Mouse (Mus musculus) WW6 (cell line): ENCODE results near the gene Vsx1.

Experiments used
- DNase-seq: peaks from one replicate; pipeline ENCODE4 v3.0.0-alpha.2; 2013; ENCODE audit warnings: low read depth, low spot score

Vsx1 gene

GRCm38 (mm10) chr2:150689223-150689800, at the start of gene Vsx1:
Gene Vsx1 (minus strand): TSS chr2:150689360.
- DNase-seq: no peak

- DNase-seq: no peak
Observed at GRCm38 (mm10) chr2:150737881-150738280, 48.7 kb upstream of the Vsx1 start.

DNA sequence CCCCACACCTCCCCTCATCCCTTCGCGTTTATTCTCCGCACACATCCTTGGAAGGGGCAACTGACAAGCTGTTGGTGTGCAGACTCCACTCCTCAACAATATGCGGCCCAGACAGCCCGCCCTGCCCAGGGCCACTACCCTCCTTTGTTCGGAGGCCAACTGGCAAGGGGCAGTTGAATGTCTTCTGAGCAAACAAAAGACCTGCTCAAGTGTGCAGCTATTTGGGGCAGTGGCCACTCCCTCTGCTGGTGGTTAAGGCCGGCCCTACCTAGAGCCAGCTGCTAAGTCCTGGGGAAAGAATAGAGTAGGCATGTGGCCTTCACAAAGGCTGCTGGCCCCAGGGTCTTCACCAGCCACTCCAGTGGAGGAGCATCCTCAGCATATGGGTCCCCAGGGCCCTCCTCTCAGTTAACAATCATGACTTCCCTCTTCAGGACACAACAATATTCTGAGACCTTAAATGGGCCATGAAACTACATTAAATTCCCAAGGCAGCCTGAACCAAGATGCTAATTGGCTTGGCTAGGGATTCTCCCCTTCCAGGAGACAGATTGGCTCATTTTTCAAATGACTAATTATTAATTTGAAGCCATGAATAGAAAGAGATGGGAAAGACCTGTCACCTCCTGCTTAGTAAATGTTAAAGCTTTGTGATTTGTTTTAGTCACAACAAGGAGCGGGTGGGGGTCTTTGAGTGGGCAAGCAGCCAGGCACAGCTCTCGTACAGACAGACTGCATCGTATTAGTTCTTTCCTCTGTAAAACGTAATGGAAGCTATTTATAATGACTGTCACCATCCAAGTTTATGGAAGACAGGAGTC, 46.8 kb upstream of the Vsx1 start:
- no peak for DNase-seq

- no peak for DNase-seq
Observed at GRCm38 (mm10) chr2:150712167-150712674, 23.1 kb upstream of the Vsx1 start.

DNA sequence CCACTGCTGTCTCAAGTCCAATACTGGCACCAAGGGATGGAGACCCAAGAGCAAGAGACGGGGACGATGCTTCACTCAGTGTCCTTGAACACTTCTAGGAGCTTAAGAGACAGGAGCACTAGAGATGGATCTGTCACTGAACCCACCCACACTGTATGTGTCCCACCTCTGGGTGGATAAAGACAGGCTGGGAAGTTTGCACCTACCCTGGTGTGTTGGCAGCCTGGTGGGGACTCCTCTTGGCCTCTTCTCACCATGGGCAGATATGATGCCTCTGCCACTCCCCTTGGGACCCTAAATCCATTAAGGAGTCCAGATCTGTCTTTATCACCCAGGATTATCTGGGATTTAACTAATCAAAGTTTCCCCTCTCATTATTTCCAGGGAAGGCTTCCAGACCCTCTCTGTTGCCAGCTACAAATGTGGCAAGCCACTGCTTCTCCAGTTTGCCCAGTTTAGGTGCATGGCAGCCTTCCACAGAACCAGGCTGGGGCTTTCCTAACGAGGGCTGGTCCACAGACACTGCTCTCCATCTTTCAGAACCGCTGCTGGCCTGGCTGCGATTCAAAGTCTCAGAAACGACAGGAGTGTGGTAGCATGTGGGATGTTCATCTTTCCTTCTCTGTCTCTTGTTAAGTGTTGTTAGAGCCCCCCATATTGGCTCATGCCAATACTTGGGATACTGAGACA, 2.5 kb upstream of the Vsx1 start:
- DNase-seq: no peak

DNA sequence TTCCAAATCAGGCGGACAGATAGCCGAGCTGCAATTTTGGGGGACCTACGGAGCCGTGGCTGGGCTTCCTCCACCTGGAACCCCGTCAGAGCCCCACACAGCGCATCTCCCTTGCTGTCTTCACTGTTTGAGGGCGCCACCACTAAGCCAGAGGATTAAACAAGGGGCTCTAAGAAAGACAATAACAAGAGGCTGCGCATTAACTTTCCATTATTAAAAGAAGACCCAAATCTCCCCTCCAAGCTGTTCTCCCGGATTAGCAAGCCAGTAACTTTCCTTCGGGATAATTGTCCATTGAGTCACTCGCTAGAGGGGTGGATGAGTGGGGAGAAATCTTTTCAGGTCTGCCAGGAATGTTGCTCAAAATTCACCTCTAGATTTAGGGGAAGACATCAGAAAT, 1.1 kb upstream of the Vsx1 start:
- no peak for DNase-seq

- DNase-seq: no peak
Observed at GRCm38 (mm10) chr2:150688541-150689186, 496 bp downstream of the Vsx1 start.

DNA sequence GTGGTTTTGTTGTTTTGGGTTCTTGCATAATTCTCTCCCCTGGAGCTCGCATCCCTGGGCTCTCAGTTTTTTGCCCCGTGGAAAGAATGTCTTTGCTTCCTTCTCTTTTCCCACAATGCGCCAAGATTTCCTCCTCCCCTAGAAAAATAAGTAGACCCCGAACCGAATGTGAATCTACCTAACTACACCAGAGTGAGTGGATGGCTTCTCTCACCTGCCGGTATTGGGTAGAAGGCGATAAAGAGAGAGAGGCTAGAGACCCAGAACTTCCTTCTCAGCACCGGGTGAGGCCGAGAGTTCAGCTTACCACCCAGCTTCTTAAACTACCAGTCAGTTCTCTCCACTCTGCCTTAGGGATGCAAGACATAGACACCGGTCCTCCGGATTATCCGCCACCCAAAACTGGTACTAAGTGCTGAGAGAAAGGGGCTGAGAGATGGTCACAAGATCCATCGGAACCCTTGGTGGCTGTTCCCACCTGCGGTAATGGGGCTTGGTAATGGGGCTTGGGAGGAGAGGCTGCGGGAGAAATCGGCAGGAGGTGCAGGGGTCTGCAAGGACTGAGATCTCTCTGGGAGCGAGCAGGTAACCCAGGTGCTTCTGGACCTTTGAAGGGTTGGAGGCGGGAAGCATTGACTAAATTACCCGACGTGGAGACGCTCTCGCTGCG, 1.2 kb downstream of the Vsx1 start:
- no peak for DNase-seq

GRCm38 (mm10) chr2:150685389-150685788, 3.8 kb downstream of the Vsx1 start:
- DNase-seq: no peak

DNA sequence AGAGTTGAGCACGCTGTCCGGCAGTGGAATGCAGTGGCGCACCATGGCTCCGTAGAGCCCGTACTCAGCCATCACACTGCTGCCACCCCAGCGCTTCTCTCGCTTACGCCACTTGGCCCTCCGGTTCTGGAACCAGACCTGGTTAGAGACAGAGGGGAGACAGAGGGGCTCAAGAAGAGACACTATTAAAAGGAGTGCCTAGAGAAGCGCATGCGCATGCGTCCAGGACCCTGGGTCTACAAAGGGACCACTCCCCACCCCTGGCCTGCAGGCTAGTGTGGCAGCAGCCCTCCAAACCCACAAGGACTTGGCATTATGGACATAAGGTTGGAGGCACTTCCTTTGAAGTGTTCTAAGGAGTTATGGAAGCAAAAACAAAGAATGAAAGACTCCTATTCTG, 4.7 kb downstream of the Vsx1 start:
- DNase-seq: no peak

- no peak for DNase-seq
Observed at GRCm38 (mm10) chr2:150681581-150681980, 7.6 kb downstream of the Vsx1 start.

GRCm38 (mm10) chr2:150678392-150678791, 10.8 kb downstream of the Vsx1 start:
- DNase-seq: no peak

- no peak for DNase-seq
Observed at GRCm38 (mm10) chr2:150675525-150675924, 13.6 kb downstream of the Vsx1 start.

GRCm38 (mm10) chr2:150674900-150675299, 14.3 kb downstream of the Vsx1 start:
- DNase-seq: no peak

GRCm38 (mm10) chr2:150673929-150674328, 15.2 kb downstream of the Vsx1 start:
- DNase-seq: no peak

- no peak for DNase-seq
Observed at GRCm38 (mm10) chr2:150671609-150672290, 17.4 kb downstream of the Vsx1 start.

- DNase-seq: no peak
Observed at GRCm38 (mm10) chr2:150670926-150671325, 18.2 kb downstream of the Vsx1 start.

DNA sequence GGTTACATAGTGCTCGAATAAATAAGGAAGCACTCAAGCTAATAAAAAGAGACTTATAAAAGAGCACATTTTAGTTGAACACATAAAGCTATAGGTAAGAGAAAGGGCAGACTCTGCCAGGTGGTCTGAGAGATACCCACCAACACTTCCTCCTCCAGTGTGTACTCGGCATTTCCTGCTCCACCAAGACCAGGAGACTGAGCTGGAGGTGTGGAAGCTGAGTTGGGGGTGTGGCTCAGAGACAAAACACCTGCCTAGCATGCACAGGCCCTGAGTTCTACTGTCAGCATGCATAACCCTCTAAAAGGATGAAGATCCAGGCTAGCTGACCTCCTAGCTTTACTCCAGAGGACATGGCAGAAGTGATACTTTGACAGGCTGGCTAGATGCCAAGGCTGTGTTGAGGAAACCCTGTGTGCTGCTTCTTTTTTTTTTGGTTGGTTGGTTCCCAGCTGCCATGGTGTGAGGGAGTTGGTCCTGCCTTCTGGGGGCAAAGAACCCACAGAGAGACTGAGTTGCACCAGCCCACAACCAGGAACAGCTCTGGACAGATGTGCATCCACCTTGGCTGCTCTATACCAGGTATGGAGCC, 19.6 kb downstream of the Vsx1 start:
- DNase-seq: no peak

DNA sequence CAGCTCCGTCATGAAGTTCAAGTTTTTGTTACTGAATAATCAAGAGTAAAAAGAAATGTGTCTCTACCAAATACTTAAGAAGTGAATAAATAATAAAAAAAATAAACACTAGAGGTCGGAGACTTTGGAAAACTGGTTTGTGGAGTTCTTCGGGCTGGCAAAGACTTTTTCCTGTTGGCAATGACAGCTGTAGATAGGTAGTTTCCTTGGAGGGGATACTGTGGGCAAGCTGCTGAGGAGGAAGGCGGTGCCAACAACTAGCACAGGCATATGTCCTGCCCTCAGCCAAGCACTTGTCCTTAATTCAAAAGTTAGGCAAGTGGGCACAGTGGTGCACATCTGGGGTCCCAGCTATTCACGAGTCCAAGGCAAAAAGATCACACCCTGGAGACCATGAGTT, 20.2 kb downstream of the Vsx1 start:
- no peak for DNase-seq
